Mouse (Mus musculus) kidney, embryonic 16.5 days (tissue): ENCODE measurements around the gene Hoxb3. TPM values are rescaled to one million over a fixed set of nuclear protein-coding genes. Genes with fewer than 3 reads are reported as not detected.

ENCODE experiments used
- ATAC-seq: fragments of 200-750 bp; cut with Nextera tagmentation; 2 replicates; pipeline ENCODE4 v1.8.0; 2017; ENCODE audit warnings: moderate TSS enrichment; ENCODE audit not compliant: low FRiP score, low TSS enrichment
- H3K27ac ChIP-seq: fragments of 300-500 bp; sonication (generic); 2 replicates; pipeline ENCODE4 v1.5.1; 2014; ENCODE audit warnings: low read length
- H3K27me3 ChIP-seq: fragments of 300-500 bp; sonication (generic); 2 replicates; pipeline ENCODE4 v1.6.1; 2014; ENCODE audit warnings: low read length, control low read depth, mixed read lengths; ENCODE audit not compliant: insufficient read depth
- H3K36me3 ChIP-seq: fragments of 300-500 bp; sonication (generic); 2 replicates; pipeline ENCODE4 v1.6.1; 2014; ENCODE audit warnings: low read length, control low read depth, mixed read lengths; ENCODE audit not compliant: insufficient read depth
- H3K4me1 ChIP-seq: fragments of 300-500 bp; sonication (generic); 2 replicates; pipeline ENCODE4 v1.6.1; 2014; ENCODE audit warnings: low read length, control low read depth, mixed read lengths; ENCODE audit not compliant: insufficient read depth
- H3K4me2 ChIP-seq: fragments of 300-500 bp; sonication (generic); replicated peaks from 2 replicates; pipeline ENCODE4 v1.6.1; 2014; ENCODE audit warnings: low read depth, low read length
- H3K4me3 ChIP-seq: fragments of 300-500 bp; sonication (generic); 2 replicates; pipeline ENCODE4 v1.5.1; 2014; ENCODE audit warnings: mild to moderate bottlenecking, low read length
- H3K9ac ChIP-seq: fragments of 300-500 bp; sonication (generic); replicated peaks from 2 replicates; pipeline ENCODE4 v1.6.1; 2014; ENCODE audit warnings: low read length
- H3K9me3 ChIP-seq: fragments of 300-500 bp; sonication (generic); 2 replicates; pipeline ENCODE4 v1.6.1; 2016; ENCODE audit warnings: low read length, control low read depth
- WGBS: fragments of 180-500 bp; shearing (Covaris S2); extraction: QIAGEN DNeasy Blood & Tissue Kit; methylation state at CpG from one replicate; pipeline ENCODE4 v1.1.7; 2014; 5-methylcytosine and 5-hydroxymethylcytosine counted together
- polyA plus RNA-seq: library from polyadenylated mRNA; unstranded; fragments of >200 nt; fragmentation: Nextera tagmentation; extraction: Ambion mirVana; gene quantifications from 2 replicates; pipeline ENCODE4 v1.2.1, GENCODE M21; 2015

Gene Hoxb3
- polyA plus RNA-seq, 1 experiment from 2014 or later: 3.7 TPM

GRCm38 (mm10) chr11:96302381-96303150 lies 20.6 kb upstream of the Hoxb3 start:
- Histone ChIP-seq H3K9ac (peak overlapping the region; percentile 90), H3K4me2 (peak overlapping the region; percentile 90), H3K9me3 (no peaks in the 10 kb centered on the region), H3K4me1 (peaks cover 66% of the 10 kb centered on the region), H3K4me3 (peak overlapping the region; percentile 71), H3K27ac (peak overlapping the region; percentile 99), H3K27me3 (no peaks in the 10 kb centered on the region), H3K36me3 (peaks cover 5% of the 10 kb centered on the region; the same call in 1 of the 2 replicates)
- no peak for ATAC-seq
- 14% methylated on average over 23 of the region's 23 CpGs for WGBS

DNA sequence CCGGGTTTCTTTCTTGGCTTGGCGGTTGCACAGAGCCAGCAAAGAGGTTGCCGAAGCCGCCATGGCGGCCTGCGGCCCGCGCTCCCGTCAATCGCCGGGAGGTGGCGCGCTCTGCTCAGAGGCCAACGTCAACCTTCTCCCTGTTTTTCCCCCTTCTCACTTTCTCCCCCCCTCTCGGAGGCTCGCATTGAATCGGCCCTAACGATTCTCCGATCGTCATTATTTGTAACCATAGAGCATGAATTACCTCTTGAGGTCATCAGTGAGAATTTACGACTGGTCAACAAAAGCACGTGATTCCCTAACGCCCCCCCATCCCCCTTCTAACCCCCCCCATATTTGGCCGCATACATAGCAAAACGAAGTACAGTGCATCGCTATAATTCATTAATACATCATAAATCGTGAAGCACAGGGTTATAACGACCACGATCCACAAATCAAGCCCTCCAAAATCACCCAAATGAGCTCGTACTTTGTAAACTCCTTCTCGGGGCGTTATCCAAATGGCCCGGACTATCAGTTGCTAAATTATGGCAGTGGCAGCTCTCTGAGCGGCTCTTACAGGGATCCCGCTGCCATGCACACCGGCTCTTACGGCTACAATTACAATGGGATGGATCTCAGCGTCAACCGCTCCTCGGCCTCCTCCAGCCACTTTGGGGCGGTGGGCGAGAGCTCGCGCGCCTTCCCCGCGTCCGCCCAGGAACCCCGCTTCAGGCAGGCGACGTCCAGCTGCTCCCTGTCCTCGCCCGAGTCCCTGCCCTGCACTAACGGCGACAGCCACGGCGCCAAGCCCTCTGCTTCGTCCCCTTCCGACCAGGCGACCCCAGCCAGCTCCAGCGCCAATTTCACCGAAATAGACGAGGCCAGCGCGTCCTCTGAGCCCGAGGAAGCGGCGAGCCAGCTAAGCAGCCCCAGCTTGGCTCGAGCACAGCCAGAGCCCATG lies 19.7 kb upstream of the Hoxb3 start, which contains the start of gene Hoxb5:
Hoxb5 (plus strand) TSS at position 186 of the 949 bp plus-strand sequence.
- no peaks in the 10 kb centered on the region for H3K27me3 ChIP-seq
- H3K4me3 ChIP-seq: peak within 1 kb of the TSS; percentile 71
- peak within 1 kb of the TSS; percentile 99 for H3K27ac ChIP-seq
- H3K9me3 ChIP-seq: no peaks in the 10 kb centered on the region
- WGBS: under 1% methylated on average over 69 of the region's 69 CpGs
- ATAC-seq: 0 out of 2 replicates have a peak, but pooled peaks have one; percentile 2
- H3K36me3 ChIP-seq: peaks cover 5% of the 10 kb centered on the region; the same call in 1 of the 2 replicates
- H3K9ac ChIP-seq: peak within 1 kb of the TSS; percentile 90
- peaks cover 57% of the 10 kb centered on the region for H3K4me1 ChIP-seq
- H3K4me2 ChIP-seq: peak within 1 kb of the TSS; percentile 90

DNA sequence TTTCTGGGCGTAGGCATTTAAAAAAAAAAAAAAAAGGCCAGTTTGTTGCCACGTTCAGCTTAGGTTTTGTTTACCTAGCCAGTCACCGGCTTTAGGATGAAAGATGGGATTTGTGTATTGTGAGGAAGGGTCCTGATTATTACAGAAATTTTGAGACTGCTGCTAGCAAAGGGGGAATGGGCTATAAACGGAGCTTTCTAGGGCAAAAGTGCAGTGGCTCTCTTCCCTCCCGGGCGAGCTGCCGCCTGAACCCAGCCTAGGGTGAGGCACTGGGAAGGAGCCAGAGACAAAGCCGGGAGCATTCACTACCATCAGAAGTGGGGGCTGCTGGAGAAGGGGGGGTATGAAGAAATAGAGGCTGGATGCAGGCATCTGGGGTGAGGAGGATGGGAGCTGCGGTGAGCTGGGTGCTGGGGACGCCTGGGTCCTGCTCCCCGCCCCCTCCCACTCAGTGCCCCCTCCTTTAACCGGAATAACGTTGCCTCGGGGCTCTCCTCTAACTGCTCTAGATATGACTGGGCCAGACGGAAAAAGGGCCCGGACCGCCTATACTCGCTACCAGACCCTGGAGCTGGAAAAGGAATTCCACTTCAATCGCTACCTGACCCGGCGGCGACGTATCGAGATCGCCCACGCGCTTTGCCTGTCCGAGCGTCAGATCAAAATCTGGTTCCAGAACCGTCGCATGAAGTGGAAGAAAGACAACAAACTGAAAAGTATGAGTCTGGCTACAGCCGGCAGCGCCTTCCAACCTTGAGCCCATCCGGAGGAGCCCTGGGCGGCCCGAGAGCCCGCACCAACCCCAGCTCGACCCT lies 18.5 kb upstream of the Hoxb3 start:
- Histone ChIP-seq H3K9ac (peak overlapping the region; percentile 90), H3K4me2 (peak overlapping the region; percentile 90), H3K4me3 (peak overlapping the region; percentile 71), H3K36me3 (peaks cover 5% of the 10 kb centered on the region; the same call in 1 of the 2 replicates), H3K4me1 (peaks cover 67% of the 10 kb centered on the region), H3K27me3 (no peaks in the 10 kb centered on the region), H3K9me3 (no peaks in the 10 kb centered on the region), H3K27ac (peak overlapping the region; percentile 99)
- 11% methylated on average over 38 of the region's 38 CpGs for WGBS
- no peak for ATAC-seq

DNA sequence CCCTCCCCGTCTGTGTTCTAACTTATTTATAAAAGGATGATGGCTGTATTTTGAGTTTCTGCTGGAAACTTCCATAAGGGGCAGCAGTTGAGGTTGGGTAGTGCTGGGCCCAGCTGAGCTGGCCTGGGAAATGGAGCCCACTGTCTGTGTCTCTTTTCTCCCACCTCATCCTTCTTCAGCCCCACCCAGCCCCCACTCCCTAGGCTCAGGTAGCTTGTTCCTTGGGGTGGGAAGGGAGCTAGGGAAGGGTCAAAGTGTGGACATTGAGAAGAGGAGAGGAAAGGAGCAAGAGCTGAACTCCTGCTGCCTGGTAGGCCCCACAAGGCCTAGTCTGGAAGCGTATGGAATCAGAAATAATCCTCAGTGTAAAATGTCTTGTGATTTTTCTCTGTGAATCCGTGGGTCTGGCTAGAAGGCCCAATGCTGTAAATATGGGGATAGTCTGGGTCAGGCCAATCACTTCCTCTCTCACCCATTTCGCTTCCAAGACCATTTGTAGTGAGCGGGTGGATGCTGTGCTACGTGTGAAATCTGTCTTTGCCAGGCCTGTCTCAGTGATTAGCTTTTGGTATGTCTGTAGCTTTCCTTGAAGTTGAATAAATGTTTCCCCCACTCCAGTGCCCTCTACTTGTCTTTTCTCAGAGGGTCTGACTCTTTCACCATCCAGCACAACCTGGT lies 17.5 kb upstream of the Hoxb3 start:
- Histone ChIP-seq H3K4me3 (peak overlapping the region; percentile 71), H3K27ac (peak overlapping the region; percentile 99), H3K9ac (peak overlapping the region; percentile 90), H3K4me1 (peaks cover 65% of the 10 kb centered on the region), H3K9me3 (no peaks in the 10 kb centered on the region), H3K27me3 (no peaks in the 10 kb centered on the region), H3K4me2 (peak overlapping the region; percentile 90), H3K36me3 (peaks cover 3% of the 10 kb centered on the region; the same call in 1 of the 2 replicates)
- no peak for ATAC-seq
- 27% methylated on average over 6 of the region's 6 CpGs for WGBS

DNA sequence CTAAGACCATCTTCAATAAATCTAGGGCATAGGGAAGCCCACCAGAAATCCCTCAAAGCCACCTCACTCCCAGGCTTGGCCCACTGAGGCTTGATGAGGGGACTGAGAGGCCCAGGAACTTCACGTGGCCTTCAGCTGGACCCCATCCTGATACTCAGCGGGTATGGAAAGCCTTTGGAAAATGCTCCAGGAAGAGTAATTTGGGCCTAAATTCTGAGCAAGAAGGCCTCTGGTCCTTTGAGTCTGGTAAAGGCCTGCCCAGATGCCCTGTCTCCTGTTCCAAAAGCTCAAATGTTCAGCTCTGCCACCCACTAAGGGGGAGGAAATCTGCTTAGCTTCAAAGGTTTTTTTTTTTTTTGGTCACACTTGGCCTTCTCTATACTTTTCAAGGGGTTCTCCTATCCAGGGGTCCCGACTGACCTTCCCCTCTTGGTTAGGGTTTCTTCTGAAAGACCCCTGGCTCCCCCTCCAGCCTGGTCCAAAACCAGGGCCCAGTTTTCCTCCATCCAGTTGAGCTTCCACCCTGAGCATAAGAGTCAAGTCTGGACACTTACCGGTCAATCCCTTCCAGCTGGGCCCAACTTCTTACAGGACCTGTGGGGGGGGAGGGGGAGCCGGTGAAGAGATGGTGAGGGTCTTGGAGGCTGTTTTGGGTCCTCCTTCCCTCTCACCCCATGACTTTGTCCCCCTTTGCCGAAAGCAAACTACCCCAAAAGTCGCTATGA lies 16.8 kb upstream of the Hoxb3 start:
- Histone ChIP-seq H3K4me2 (peak overlapping the region; percentile 90), H3K9me3 (no peaks in the 10 kb centered on the region), H3K4me1 (peaks cover 63% of the 10 kb centered on the region), H3K4me3 (peak overlapping the region; percentile 71), H3K9ac (peak overlapping the region; percentile 90), H3K27ac (peak overlapping the region; percentile 99), H3K36me3 (no peaks in the 10 kb centered on the region; the same call in 1 of the 2 replicates), H3K27me3 (no peaks in the 10 kb centered on the region)
- peak; percentile 35; the same call in 1 of the 2 replicates for ATAC-seq
- 10% methylated on average over 7 of the region's 7 CpGs for WGBS

GRCm38 (mm10) chr11:96306908-96307269 lies 16.2 kb upstream of the Hoxb3 start:
- peaks cover 60% of the 10 kb centered on the region for H3K4me1 ChIP-seq
- peak; percentile 86 for ATAC-seq
- no peaks in the 10 kb centered on the region for H3K27me3 ChIP-seq

GRCm38 (mm10) chr11:96308763-96309162 lies 14.4 kb upstream of the Hoxb3 start:
- WGBS: 8% methylated on average over 4 of the region's 4 CpGs
- peak overlapping the region; percentile 90 for H3K4me2 ChIP-seq
- H3K36me3 ChIP-seq: no peaks in the 10 kb centered on the region; the same call in 1 of the 2 replicates
- no peak for ATAC-seq
- H3K4me3 ChIP-seq: peak overlapping the region; percentile 71
- peak overlapping the region; percentile 99 for H3K27ac ChIP-seq
- H3K9me3 ChIP-seq: no peaks in the 10 kb centered on the region
- peaks cover 64% of the 10 kb centered on the region for H3K4me1 ChIP-seq
- H3K9ac ChIP-seq: peak overlapping the region; percentile 90
- no peaks in the 10 kb centered on the region for H3K27me3 ChIP-seq

More at GRCm38 (mm10) chr11:96306908-96307269, 16.2 kb upstream of the Hoxb3 start:
- WGBS: 6% methylated on average over 13 of the region's 13 CpGs
- H3K27ac ChIP-seq: peak overlapping the region; percentile 99
- H3K9ac ChIP-seq: peak overlapping the region; percentile 90
- no peaks in the 10 kb centered on the region; the same call in 1 of the 2 replicates for H3K36me3 ChIP-seq
- H3K4me2 ChIP-seq: peak overlapping the region; percentile 90
- H3K9me3 ChIP-seq: no peaks in the 10 kb centered on the region
- peak overlapping the region; percentile 71 for H3K4me3 ChIP-seq

- Histone ChIP-seq H3K27me3 (no peaks in the 10 kb centered on the region), H3K9ac (peak overlapping the region; percentile 90), H3K4me3 (peak overlapping the region; percentile 71), H3K27ac (peak overlapping the region; percentile 99), H3K4me1 (peaks cover 69% of the 10 kb centered on the region), H3K36me3 (no peaks in the 10 kb centered on the region; the same call in 1 of the 2 replicates), H3K4me2 (peak overlapping the region; percentile 90), H3K9me3 (no peaks in the 10 kb centered on the region)
- WGBS: 8% methylated on average over 4 of the region's 4 CpGs
- ATAC-seq: 0 out of 2 replicates have a peak, but pooled peaks have one; percentile 20
Measured at GRCm38 (mm10) chr11:96309288-96309687, 13.8 kb upstream of the Hoxb3 start.
